Mouse (Mus musculus) left cerebral cortex, adult 8-10 months (tissue): ENCODE results near the gene Asphd1. TPM values are rescaled to one million over a fixed set of nuclear protein-coding genes. Genes with fewer than 3 reads are reported as not detected.

Source experiments
- DNase-seq, 2 experiments: peaks; one replicate each; pipeline ENCODE4 v3.0.0; 2022; ENCODE audit warnings: low spot score in 2 of 2
- total RNA-seq, 4 experiments: library from RNA; stranded (reverse); gene quantifications; 2 replicates each; pipeline ENCODE4 v1.2.4; 2022

Gene Asphd1
- total RNA-seq, 4 experiments from 2014 or later: 44.4 to 53.4 (median 50.5) TPM

DNA sequence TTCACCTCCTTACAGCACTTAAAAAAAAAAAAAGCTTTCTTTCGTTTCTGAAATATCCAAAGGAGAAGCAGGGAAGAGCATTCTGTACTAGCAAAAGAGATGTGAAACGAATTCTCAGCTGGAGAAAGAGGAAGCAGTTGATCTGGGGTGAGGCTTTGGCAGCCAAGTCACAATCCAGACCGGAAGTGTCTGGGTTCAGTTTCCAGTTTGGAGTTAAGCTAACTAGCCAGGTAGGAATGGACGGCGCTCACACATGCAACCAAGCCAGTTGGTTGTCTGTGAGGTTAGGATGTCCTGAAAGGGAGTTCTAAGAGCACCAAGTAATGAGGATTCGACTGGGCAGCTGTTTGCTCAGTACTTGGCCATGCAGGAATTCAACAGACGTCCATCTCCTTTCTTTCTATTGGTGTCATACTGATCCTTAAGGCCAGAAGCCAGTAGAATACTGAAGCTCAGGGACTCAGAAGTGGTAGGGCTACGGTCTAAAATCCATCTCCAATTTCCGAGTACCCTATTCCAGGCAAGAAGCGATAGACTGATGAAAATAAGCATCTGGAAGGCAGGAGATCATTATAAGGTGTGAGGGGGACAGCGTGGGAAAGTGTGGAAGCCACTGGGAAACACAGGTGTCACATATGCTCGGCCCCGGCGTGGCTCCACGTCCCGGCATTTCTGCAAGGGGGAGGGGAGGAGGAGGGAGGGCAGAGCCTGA is 51.8 kb downstream of the Asphd1 start:
- no peak for DNase-seq

DNA sequence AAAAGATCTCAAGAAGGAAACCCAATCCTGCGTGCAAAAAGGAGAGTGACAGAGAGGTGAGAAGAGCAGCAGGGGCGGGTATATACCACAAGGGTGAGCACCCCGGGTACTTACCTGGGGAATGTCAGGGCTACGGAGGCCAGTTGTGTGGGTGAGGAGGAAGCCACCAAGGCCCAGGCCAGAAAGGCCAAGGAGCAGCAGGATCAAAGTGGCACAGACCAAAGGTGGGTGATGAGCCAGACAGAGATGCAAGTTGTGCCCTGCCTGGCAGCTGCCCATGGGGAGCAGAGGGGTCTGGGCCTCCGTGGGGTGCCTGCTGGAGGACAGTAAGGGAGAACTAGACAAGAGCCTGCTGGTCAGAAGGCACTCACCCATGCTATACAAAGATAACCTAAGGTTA is 52.5 kb downstream of the Asphd1 start:
- no peak for DNase-seq

Other genes starting within 250 kb of the Asphd1 start
- gene Coro1a, start 241.8 kb downstream of the Asphd1 start, total RNA-seq: 100 to 1,000 TPM; 132 to 162 (median 149) TPM
- 100 to 1,000 TPM; 183 to 207 (median 190) TPM for gene Mapk3, start 190.0 kb downstream of the Asphd1 start, total RNA-seq
- gene Gdpd3, start 183.2 kb downstream of the Asphd1 start, total RNA-seq: 1 to 10 TPM; 1.4 to 3.3 (median 2.3) TPM
- gene Ypel3, start 172.6 kb downstream of the Asphd1 start, total RNA-seq: 100 to 1,000 TPM; 256 to 289 (median 278) TPM
- under 1 TPM; 0.63 to 1.00 (median 0.84) TPM for gene Tbx6, start 168.1 kb downstream of the Asphd1 start, total RNA-seq
- 10 to 100 TPM; 48.2 to 56.0 (median 51.2) TPM for gene Ppp4c, start 157.1 kb downstream of the Asphd1 start, total RNA-seq
- 10 to 100 TPM; 58.1 to 63.4 (median 59.6) TPM for gene Fam57b, start 151.9 kb downstream of the Asphd1 start, total RNA-seq
- gene 4930451I11Rik, start 117.9 kb downstream of the Asphd1 start, total RNA-seq: 1 to 10 TPM in 1 of 4 experiments, not detected in 3; 2.3 TPM
- gene Doc2a, start 102.2 kb downstream of the Asphd1 start, total RNA-seq: 10 to 100 TPM; 45.6 to 57.5 (median 53.5) TPM
- 10 to 100 TPM; 32.6 to 47.7 (median 40.7) TPM for gene Hirip3, start 87.6 kb downstream of the Asphd1 start, total RNA-seq
- gene Ino80e, start 87.2 kb downstream of the Asphd1 start, total RNA-seq: 10 to 100 TPM; 48.0 to 61.8 (median 51.8) TPM
- 100 to 1,000 TPM; 146 to 153 (median 152) TPM for gene Taok2, start 64.9 kb downstream of the Asphd1 start, total RNA-seq
- 10 to 100 TPM; 20.8 to 25.4 (median 22.8) TPM for gene Tmem219, start 26.7 kb downstream of the Asphd1 start, total RNA-seq
- gene Kctd13, start 20.7 kb downstream of the Asphd1 start, total RNA-seq: 100 to 1,000 TPM; 153 to 158 (median 156) TPM
- gene Sez6l2, start 981 bp upstream of the Asphd1 start, total RNA-seq: 100 to 1,000 TPM; 419 to 434 (median 424) TPM
- gene Cdipt, start 26.3 kb upstream of the Asphd1 start, total RNA-seq: 100 to 1,000 TPM; 175 to 183 (median 179) TPM
- gene Cdiptos, start 26.5 kb upstream of the Asphd1 start, total RNA-seq: under 1 TPM in 1 of 4 experiments, not detected in 3; 0.61 TPM
- gene Mvp, start 65.0 kb upstream of the Asphd1 start, total RNA-seq: 10 to 100 TPM; 10.9 to 12.6 (median 12.0) TPM
- gene Pagr1b, start 66.9 kb upstream of the Asphd1 start, total RNA-seq: 1 to 10 TPM in 1 of 4 experiments, not detected in 3; 2.5 TPM
- 10 to 100 TPM; 13.2 to 34.8 (median 28.4) TPM for gene Pagr1a, start 67.8 kb upstream of the Asphd1 start, total RNA-seq
- 10 to 100 TPM; 35.5 to 49.5 (median 45.3) TPM for gene Gm42742, start 71.5 kb upstream of the Asphd1 start, total RNA-seq
- gene Prrt2, start 71.6 kb upstream of the Asphd1 start, total RNA-seq: 100 to 1,000 TPM; 191 to 225 (median 213) TPM
- gene Maz, start 77.5 kb upstream of the Asphd1 start, total RNA-seq: 100 to 1,000 TPM; 167 to 197 (median 191) TPM
- gene Kif22, start 92.9 kb upstream of the Asphd1 start, total RNA-seq: 1 to 10 TPM; 2.3 to 7.1 (median 5.3) TPM
- not detected for gene Zg16, start 137.7 kb upstream of the Asphd1 start, total RNA-seq
- gene AI467606, start 141.8 kb upstream of the Asphd1 start, total RNA-seq: 1 to 10 TPM in 3 of 4 experiments, under 1 TPM in 1; 0.97 to 2.6 (median 1.7) TPM
- under 1 TPM in 3 of 4 experiments, not detected in 1; 0.19 to 0.50 (median 0.28) TPM for gene Qprt, start 172.6 kb upstream of the Asphd1 start, total RNA-seq
- under 1 TPM in 3 of 4 experiments, not detected in 1; 0.09 to 0.30 (median 0.13) TPM for gene Spn, start 188.2 kb upstream of the Asphd1 start, total RNA-seq
- gene Cd2bp2, start 246.5 kb upstream of the Asphd1 start, total RNA-seq: 100 to 1,000 TPM in 2 of 4 experiments, 10 to 100 TPM in 2; 89.7 to 111 (median 98.2) TPM